Mouse (Mus musculus) C2C12 (cell line): ENCODE results near the gene Orc3.

Experiments
- CTCF ChIP-seq: IDR thresholded peaks from one replicate; pipeline ENCODE4 v1.5.1; 2011; ENCODE audit not compliant: control insufficient read depth, insufficient read depth, insufficient read length
- MAX ChIP-seq: IDR thresholded peaks from one replicate; pipeline ENCODE4 v1.6.1; 2011; ENCODE audit warnings: mild to moderate bottlenecking, control low read depth
- USF1 ChIP-seq: IDR thresholded peaks from one replicate; pipeline ENCODE4 v1.6.1; 2011; ENCODE audit warnings: low read depth, mild to moderate bottlenecking, control low read depth, moderate library complexity

- no peak for TF ChIP-seq CTCF
- TF ChIP-seq MAX = no peak
- TF ChIP-seq USF1 = no peak
Measured at GRCm38 (mm10) chr4:34550748-34551097, 64.0 kb downstream of the Orc3 start, which contains the start of gene Akirin2.
